Mouse (Mus musculus) CH12.LX (cell line): ENCODE data around the gene Zfp931. TPM values are rescaled to one million over a fixed set of nuclear protein-coding genes. Genes with fewer than 3 reads are reported as not detected.

ENCODE experiments used
- DNase-seq: peaks from one replicate; pipeline ENCODE4 v3.0.0-alpha.2; 2013; ENCODE audit errors: extremely low read depth
- H3K27ac ChIP-seq: 2 replicates; pipeline ENCODE4 v1.5.1; 2012; ENCODE audit warnings: low read depth, mild to moderate bottlenecking, control low read depth, moderate library complexity; ENCODE audit not compliant: insufficient read depth
- H3K27me3 ChIP-seq: replicated peaks from 2 replicates; pipeline ENCODE3; 2012; ENCODE audit warnings: inconsistent platforms
- H3K36me3 ChIP-seq, 2 experiments: replicated peaks in 1 of 2; 2 replicates each; pipeline versions ENCODE3 to v1.6.1; 2012; ENCODE audit warnings: inconsistent platforms in 1 of 2, low read length in 1 of 2, mild to moderate bottlenecking in 1 of 2, mixed read lengths in 1 of 2, moderate library complexity in 1 of 2; ENCODE audit not compliant: control insufficient read depth in 1 of 2, insufficient read depth in 1 of 2
- H3K4me1 ChIP-seq, 2 experiments: 2 replicates each; pipeline ENCODE4 v1.6.1; 2012; ENCODE audit warnings: inconsistent platforms in 1 of 2, moderate library complexity in 1 of 2; ENCODE audit not compliant: insufficient read depth in 2 of 2, control insufficient read depth in 1 of 2
- H3K4me2 ChIP-seq: 2 replicates; pipeline ENCODE4 v1.6.1; 2012; ENCODE audit warnings: low read depth, mild to moderate bottlenecking, control low read depth; ENCODE audit not compliant: poor library complexity, insufficient read depth, severe bottlenecking
- H3K4me3 ChIP-seq, 3 experiments: fragments of 150-350 bp in 1 of 3; sonication (generic) in 1 of 3; replicated peaks in 1 of 3; 2 replicates each; pipeline versions ENCODE3 to v1.5.1; 2011 to 2012; ENCODE audit warnings: low read depth in 2 of 3, low read length in 2 of 3, mild to moderate bottlenecking in 2 of 3, moderate library complexity in 2 of 3, control low read depth in 1 of 3, improper control_type of control experiment in 1 of 3, inconsistent platforms in 1 of 3, mixed read lengths in 1 of 3; ENCODE audit not compliant: poor library complexity in 1 of 3
- H3K79me2 ChIP-seq: replicated peaks from 2 replicates; pipeline ENCODE4 v1.6.1; 2012; ENCODE audit warnings: mild to moderate bottlenecking, moderate library complexity; ENCODE audit not compliant: control insufficient read depth, poor library complexity, insufficient read depth, severe bottlenecking; ENCODE audit errors: extremely low read depth
- H3K9ac ChIP-seq: 2 replicates; pipeline ENCODE4 v1.6.1; 2012; ENCODE audit warnings: low read depth, mild to moderate bottlenecking, control low read depth, moderate library complexity; ENCODE audit not compliant: insufficient read depth
- H3K9me3 ChIP-seq: replicated peaks from 2 replicates; pipeline ENCODE3; 2012; ENCODE audit warnings: low read length, inconsistent platforms, mixed read lengths
- CTCF ChIP-seq, 2 experiments: IDR thresholded peaks in 1 of 2; conservative IDR thresholded peaks in 1 of 2; 2 replicates each; pipeline ENCODE4 v1.5.1; 2011 to 2012; ENCODE audit warnings: low read depth in 2 of 2, low read length in 2 of 2, improper control_type of control experiment in 1 of 2, inconsistent platforms in 1 of 2, mild to moderate bottlenecking in 1 of 2, moderate library complexity in 1 of 2
- ETS1 ChIP-seq: conservative IDR thresholded peaks from 2 replicates; pipeline ENCODE4 v1.6.1; 2012; ENCODE audit warnings: low read depth, mild to moderate bottlenecking, inconsistent platforms, low read length, improper control_type of control experiment, moderate library complexity
- IRF4 ChIP-seq: IDR thresholded peaks from 2 replicates; pipeline ENCODE4 v1.6.1; 2014; ENCODE audit warnings: low read depth, mild to moderate bottlenecking, inconsistent platforms, low read length, improper control_type of control experiment
- KAT2A ChIP-seq: IDR thresholded peaks from 2 replicates; pipeline ENCODE4 v1.6.1; 2012; ENCODE audit warnings: low read length, improper control_type of control experiment, inconsistent platforms; ENCODE audit not compliant: insufficient replicate concordance
- MAX ChIP-seq: IDR thresholded peaks from 2 replicates; pipeline ENCODE4 v1.6.1; 2011; ENCODE audit warnings: low read length, improper control_type of control experiment
- NRF1 ChIP-seq: IDR thresholded peaks from 2 replicates; pipeline ENCODE4 v1.6.1; 2014; ENCODE audit warnings: low read depth, mild to moderate bottlenecking, inconsistent platforms, low read length, improper control_type of control experiment, moderate library complexity
- SIN3A ChIP-seq: IDR thresholded peaks from 2 replicates; pipeline ENCODE4 v1.6.1; 2012; ENCODE audit warnings: low read length, improper control_type of control experiment, inconsistent platforms
- dilution Hi-C: fragments of 300-500 bp; cut with MboI; formaldehyde crosslinking; loops from 2 replicates; pipeline ENCODE4 v1.14.3; 2020; ENCODE audit warnings: low sequenced_read_pairs; ENCODE audit not compliant: extremely low pct_unique_long_range_greater_than_20kb, extremely low pct_ligation_motif_present
- in situ Hi-C: fragments of 300-500 bp; cut with MboI; formaldehyde crosslinking; loops from 3 replicates; pipeline ENCODE4 v1.14.3; 2019; ENCODE audit warnings: low sequenced_read_pairs, low pct_ligation_motif_present, low pct_unique_long_range_greater_than_20kb, mixed read lengths
- polyA plus RNA-seq: library from polyadenylated mRNA; unstranded; fragments of >175 nt; gene quantifications from 2 replicates; pipeline ENCODE4 v1.2.1, GENCODE M21; 2012; ENCODE audit warnings: low read depth; ENCODE audit not compliant: insufficient read length
- total RNA-seq, 2 experiments: library from RNA; depleted of rRNA; stranded (reverse); fragments of 300-350 nt in 1 of 2; fragments of >200 nt in 1 of 2; gene quantifications; 2 replicates each; pipeline ENCODE4 v1.2.3; 2012 to 2014

Zfp931 gene
- total and polyA plus RNA-seq, 3 experiments: 3.2 to 14.0 (median 5.6) TPM

GRCm38 (mm10) chr2:178120356-178120645 is 42.0 kb upstream of the Zfp931 start:
- no peaks in the 10 kb centered on the region for H3K79me2 ChIP-seq
- H3K9ac ChIP-seq: no peak overlapping the region
- in situ Hi-C loops (no loop called here), dilution Hi-C loops (no loop called here)
- no peak overlapping the region for H3K27ac ChIP-seq
- H3K4me3 ChIP-seq: no peak overlapping the region
- DNase-seq: no peak
- H3K27me3 ChIP-seq: peaks cover 66% of the 10 kb centered on the region
- no peaks in the 10 kb centered on the region for H3K9me3 ChIP-seq
- no peaks in the 10 kb centered on the region for H3K36me3 ChIP-seq
- H3K4me2 ChIP-seq: no peak overlapping the region
- no peak for TF ChIP-seq SIN3A
- TF ChIP-seq, all 38 proteins: peak for 0
- peaks cover 0 to 5% of the 10 kb centered on the region in 2 experiments; a peak in 1 of 4 replicates for H3K4me1 ChIP-seq

DNA sequence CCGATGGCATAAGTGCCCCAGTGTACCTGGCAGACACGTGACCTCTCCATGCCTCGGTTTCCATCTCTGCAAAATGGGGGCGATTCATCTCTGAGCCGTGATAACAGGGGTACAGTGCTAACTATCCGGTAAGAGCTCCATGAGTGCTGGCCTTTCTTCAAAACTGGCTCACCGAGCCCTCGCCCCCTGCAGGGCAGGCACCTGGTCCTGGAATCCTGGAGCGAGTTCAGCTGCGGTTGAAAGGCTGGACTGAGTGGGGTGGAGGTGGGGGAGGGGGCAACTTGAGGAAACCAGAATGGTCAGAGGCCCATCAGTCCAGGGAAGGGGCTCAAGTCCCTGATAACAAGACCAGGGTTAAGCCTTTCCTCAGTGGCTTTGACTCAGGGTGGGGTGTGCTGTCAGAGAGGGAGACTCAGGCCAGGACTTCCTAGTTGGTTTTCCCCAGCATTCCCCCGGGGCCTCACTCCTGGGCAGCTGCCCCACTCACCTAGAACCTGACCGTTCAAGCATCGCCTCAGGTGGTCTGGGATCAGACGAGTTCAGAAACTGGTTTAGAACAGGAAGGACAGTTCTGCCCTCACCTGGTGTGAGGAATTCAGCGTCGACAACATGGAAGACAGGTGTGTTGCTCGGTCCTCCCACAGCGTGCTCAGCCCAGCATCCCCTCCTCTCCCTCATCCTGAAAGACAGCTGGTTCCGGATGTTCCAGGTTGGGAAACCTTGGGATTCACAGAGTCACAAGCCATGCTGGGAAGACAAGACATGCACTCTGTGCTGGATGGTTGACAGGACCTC is 41.5 kb upstream of the Zfp931 start:
- Histone ChIP-seq H3K79me2 (no peaks in the 10 kb centered on the region), H3K27ac (no peak overlapping the region), H3K4me2 (no peak overlapping the region), H3K4me1 (peaks cover 0 to 5% of the 10 kb centered on the region in 2 experiments; a peak in 1 of 4 replicates), H3K27me3 (peaks cover 61% of the 10 kb centered on the region), H3K4me3 (no peak overlapping the region), H3K9ac (no peak overlapping the region), H3K9me3 (no peaks in the 10 kb centered on the region), H3K36me3 (no peaks in the 10 kb centered on the region)
- in situ Hi-C loops: no loop called here
- TF ChIP-seq IRF4: no peak
- DNase-seq: no peak
- dilution Hi-C loops: no loop called here

- H3K4me3 ChIP-seq: no peak within 1 kb of the TSS
Measured at GRCm38 (mm10) chr2:178118801-178119560, 40.7 kb upstream of the Zfp931 start, which contains the start of gene Phactr3. Phactr3 (plus strand) TSS chr2:178118975.

More at GRCm38 (mm10) chr2:178118801-178119560, 40.7 kb upstream of the Zfp931 start, which contains the start of gene Phactr3:
- peaks cover 0 to 5% of the 10 kb centered on the region in 2 experiments; a peak in 1 of 4 replicates for H3K4me1 ChIP-seq
- peaks cover 53% of the 10 kb centered on the region for H3K27me3 ChIP-seq
- H3K9ac ChIP-seq: no peak within 1 kb of the TSS
- H3K36me3 ChIP-seq: no peaks in the 10 kb centered on the region
- no peaks in the 10 kb centered on the region for H3K9me3 ChIP-seq
- no peak within 1 kb of the TSS for H3K27ac ChIP-seq
- no peaks in the 10 kb centered on the region for H3K79me2 ChIP-seq
- no peak for DNase-seq
- dilution Hi-C loops: no loop called here
- in situ Hi-C loops: no loop called here
- H3K4me2 ChIP-seq: no peak within 1 kb of the TSS
- TF ChIP-seq ETS1: no peak
- no peak for TF ChIP-seq IRF4
- no peak for TF ChIP-seq KAT2A
- TF ChIP-seq NRF1: no peak
- TF ChIP-seq CTCF (conservative IDR thresholded peaks at IDR 0.05 in 1 of 2, IDR thresholded peaks at IDR 0.05 in 1 of 2; ENCODE audit: low read depth in 2 of 2, low read length in 2 of 2): no peak
- no peak for TF ChIP-seq MAX
